Mouse (Mus musculus) ES-Bruce4 (cell line): ENCODE measurements around the gene Ak4. TPM values are rescaled to one million over a fixed set of nuclear protein-coding genes. Genes with fewer than 3 reads are reported as not detected.

Source experiments
- H3K27ac ChIP-seq: 2 replicates; pipeline ENCODE4 v1.5.1; 2012; ENCODE audit warnings: low read length, inconsistent platforms; ENCODE audit not compliant: insufficient read depth
- H3K27me3 ChIP-seq: 2 replicates; pipeline ENCODE4 v1.6.1; 2012; ENCODE audit warnings: mild to moderate bottlenecking, low read length, inconsistent platforms; ENCODE audit not compliant: control insufficient read depth, poor library complexity, insufficient read depth, severe bottlenecking
- H3K36me3 ChIP-seq: 2 replicates; pipeline ENCODE4 v1.6.1; 2012; ENCODE audit warnings: inconsistent platforms, mild to moderate bottlenecking, low read length, moderate library complexity; ENCODE audit not compliant: control insufficient read depth, poor library complexity, insufficient read depth, severe bottlenecking
- H3K4me1 ChIP-seq: one replicate; pipeline ENCODE4 v1.8.1; 2011; ENCODE audit warnings: low read length; ENCODE audit not compliant: control insufficient read depth, insufficient read depth
- H3K4me3 ChIP-seq: 2 replicates; pipeline ENCODE4 v1.5.1; 2011; ENCODE audit warnings: low read depth, mild to moderate bottlenecking, low read length
- H3K9ac ChIP-seq: 2 replicates; pipeline ENCODE4 v1.6.1; 2012; ENCODE audit warnings: low read depth, mild to moderate bottlenecking, inconsistent platforms; ENCODE audit not compliant: poor library complexity, severe bottlenecking
- H3K9me3 ChIP-seq: replicated peaks from 2 replicates; pipeline ENCODE4 v1.6.1; 2012; ENCODE audit warnings: mild to moderate bottlenecking, low read length, inconsistent platforms; ENCODE audit not compliant: control insufficient read depth, poor library complexity, insufficient read depth, severe bottlenecking
- CTCF ChIP-seq: IDR thresholded peaks from one replicate; pipeline ENCODE4 v1.8.1; 2011; ENCODE audit warnings: low read depth, low read length
- EP300 ChIP-seq: IDR thresholded peaks from 2 replicates; pipeline ENCODE4 v1.6.1; 2011; ENCODE audit warnings: low read depth, low read length; ENCODE audit not compliant: insufficient read depth
- POLR2A ChIP-seq: IDR thresholded peaks from one replicate; pipeline ENCODE4 v1.8.1; 2011; ENCODE audit warnings: low read length; ENCODE audit not compliant: insufficient read depth
- polyA plus RNA-seq: library from polyadenylated mRNA; stranded (reverse); fragments of >200 nt; gene quantifications from 2 replicates; pipeline ENCODE4 v1.2.4, GENCODE M21; 2011; ENCODE audit warnings: low read depth; ENCODE audit not compliant: missing spikeins, insufficient read depth, insufficient read length

Gene Ak4
- polyA plus RNA-seq, 1 experiment, result 62.7 TPM

DNA sequence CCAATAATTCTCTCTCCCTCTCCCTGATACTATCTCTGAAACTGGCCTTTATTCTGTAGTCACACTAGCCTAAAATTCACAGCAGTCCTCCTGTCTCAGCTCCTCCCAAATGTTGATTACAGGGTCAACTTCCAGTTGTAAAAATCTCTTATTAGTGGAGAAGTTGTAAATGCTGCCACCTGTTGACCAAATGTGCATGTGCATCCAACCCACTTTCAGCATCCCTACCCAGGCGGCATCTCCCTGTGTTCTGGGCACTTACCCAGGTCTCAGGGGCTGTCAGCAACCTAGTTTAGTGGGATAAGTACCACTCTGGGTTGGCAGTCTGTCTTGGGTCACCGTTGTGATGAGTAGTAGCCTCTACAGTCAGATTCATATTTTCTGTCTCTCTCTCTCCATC is 39.3 kb downstream of the Ak4 start:
- no peaks in the 10 kb centered on the region for H3K9me3 ChIP-seq
- peaks cover 13% of the 10 kb centered on the region for H3K36me3 ChIP-seq
- no peak overlapping the region for H3K4me3 ChIP-seq
- no peak overlapping the region for H3K9ac ChIP-seq
- H3K4me1 ChIP-seq, result no peaks in the 10 kb centered on the region
- TF ChIP-seq POLR2A, result no peak
- TF ChIP-seq CTCF, result peak; percentile 51
- TF ChIP-seq EP300, result no peak
- no peak overlapping the region for H3K27ac ChIP-seq
- H3K27me3 ChIP-seq, result no peaks in the 10 kb centered on the region

- TF ChIP-seq CTCF, result no peak
- TF ChIP-seq POLR2A, result no peak
- no peak for TF ChIP-seq EP300
- Histone ChIP-seq H3K4me3 (no peak overlapping the region), H3K9me3 (no peaks in the 10 kb centered on the region), H3K27ac (no peak overlapping the region), H3K36me3 (peaks cover 13% of the 10 kb centered on the region), H3K9ac (no peak overlapping the region), H3K27me3 (no peaks in the 10 kb centered on the region), H3K4me1 (no peaks in the 10 kb centered on the region)
Observed at GRCm38 (mm10) chr4:101459358-101459757, 40.3 kb downstream of the Ak4 start.

DNA sequence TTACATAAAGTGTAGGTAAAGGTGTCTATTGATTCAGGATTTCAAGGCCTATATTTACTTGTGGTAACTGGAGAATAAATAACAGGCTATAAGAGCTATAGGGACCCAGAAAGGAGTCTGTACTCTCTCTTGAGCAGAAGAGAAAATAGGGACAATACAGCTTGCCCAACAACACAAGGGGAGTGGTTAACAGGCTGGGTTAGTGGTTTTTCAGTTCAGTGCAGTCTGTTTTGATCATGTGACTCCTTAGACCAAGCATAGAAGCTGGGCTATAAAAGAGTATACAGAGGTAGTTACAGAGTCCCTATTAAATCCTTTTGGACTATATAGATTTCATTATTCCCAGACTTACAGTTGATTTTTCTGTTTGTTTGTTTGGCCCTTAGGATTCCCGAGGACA is 41.0 kb downstream of the Ak4 start:
- peaks cover 16% of the 10 kb centered on the region for H3K36me3 ChIP-seq
- H3K27me3 ChIP-seq, result no peaks in the 10 kb centered on the region
- H3K9ac ChIP-seq, result no peak overlapping the region
- H3K4me1 ChIP-seq, result no peaks in the 10 kb centered on the region
- TF ChIP-seq EP300 (no peak), CTCF (no peak)
- no peak overlapping the region for H3K27ac ChIP-seq
- H3K9me3 ChIP-seq, result no peaks in the 10 kb centered on the region
- H3K4me3 ChIP-seq, result no peak overlapping the region

DNA sequence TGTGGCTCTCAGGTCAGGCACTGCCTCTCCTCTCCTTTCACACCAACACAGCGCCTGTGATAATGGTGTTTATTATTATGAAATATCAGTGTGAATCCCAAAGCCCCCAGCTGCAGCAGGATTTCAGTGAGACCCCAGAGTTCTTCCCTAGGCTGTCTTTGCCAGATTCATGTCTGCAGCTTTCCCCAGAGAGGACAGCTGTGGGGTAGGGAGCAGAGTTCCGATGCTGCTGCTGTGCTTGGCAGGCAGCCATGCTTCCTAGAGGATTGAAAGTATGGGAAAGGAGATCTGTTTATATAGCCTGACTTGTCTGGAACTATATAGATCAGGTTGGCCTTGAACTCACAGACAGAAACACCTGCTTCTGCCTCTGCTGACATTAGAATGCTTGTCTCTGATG is 43.0 kb downstream of the Ak4 start:
- TF ChIP-seq CTCF (no peak), POLR2A (no peak), EP300 (no peak)
- H3K27ac ChIP-seq, result no peak overlapping the region
- no peak overlapping the region for H3K4me3 ChIP-seq
- H3K9me3 ChIP-seq, result no peaks in the 10 kb centered on the region
- no peaks in the 10 kb centered on the region for H3K27me3 ChIP-seq
- H3K9ac ChIP-seq, result no peak overlapping the region
- H3K36me3 ChIP-seq, result peaks cover 16% of the 10 kb centered on the region
- no peaks in the 10 kb centered on the region for H3K4me1 ChIP-seq

GRCm38 (mm10) chr4:101466264-101466663 is 47.2 kb downstream of the Ak4 start:
- H3K27me3 ChIP-seq, result no peaks in the 10 kb centered on the region
- H3K36me3 ChIP-seq, result peaks cover 13% of the 10 kb centered on the region
- no peak for TF ChIP-seq EP300

DNA sequence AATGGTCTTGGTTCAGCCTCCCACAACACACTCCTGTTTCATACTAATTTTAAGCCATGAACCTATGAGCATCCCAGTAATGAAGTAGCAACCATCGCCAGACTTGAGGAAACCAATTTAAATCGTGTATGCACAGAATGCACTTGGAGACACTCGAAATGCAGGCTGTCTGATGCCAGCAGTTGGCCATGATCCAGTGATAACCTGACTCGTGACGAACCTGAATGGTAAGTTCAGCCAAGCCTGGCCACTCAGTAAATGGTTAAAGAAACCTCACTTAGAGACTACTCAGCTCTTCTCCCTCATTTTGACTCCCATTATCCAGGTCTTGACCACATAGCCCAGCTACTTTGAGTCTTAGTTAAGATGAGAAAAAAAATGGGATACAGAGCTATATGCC is 50.2 kb downstream of the Ak4 start:
- 0 out of 2 replicates have a peak, but pooled peaks cover 3% of the 10 kb centered on the region for H3K36me3 ChIP-seq
- no peak overlapping the region for H3K4me3 ChIP-seq
- TF ChIP-seq POLR2A, result no peak
- no peak for TF ChIP-seq EP300
- TF ChIP-seq CTCF, result no peak
- H3K4me1 ChIP-seq, result no peaks in the 10 kb centered on the region
- no peak overlapping the region for H3K27ac ChIP-seq
- no peaks in the 10 kb centered on the region for H3K27me3 ChIP-seq
- no peaks in the 10 kb centered on the region for H3K9me3 ChIP-seq
- no peak overlapping the region for H3K9ac ChIP-seq

More at GRCm38 (mm10) chr4:101466264-101466663, 47.2 kb downstream of the Ak4 start:
- no peak overlapping the region for H3K9ac ChIP-seq
- no peaks in the 10 kb centered on the region for H3K4me1 ChIP-seq
- no peaks in the 10 kb centered on the region for H3K9me3 ChIP-seq
- no peak overlapping the region for H3K4me3 ChIP-seq
- no peak overlapping the region for H3K27ac ChIP-seq
